Mouse (Mus musculus): ENCODE results near the gene Pcdh15. TPM values are rescaled to one million over a fixed set of nuclear protein-coding genes. Genes with fewer than 3 reads are reported as not detected.

Pcdh15 gene
- polyA plus RNA-seq, 1 experiment from 2014 or later: 0.68 TPM

DNA sequence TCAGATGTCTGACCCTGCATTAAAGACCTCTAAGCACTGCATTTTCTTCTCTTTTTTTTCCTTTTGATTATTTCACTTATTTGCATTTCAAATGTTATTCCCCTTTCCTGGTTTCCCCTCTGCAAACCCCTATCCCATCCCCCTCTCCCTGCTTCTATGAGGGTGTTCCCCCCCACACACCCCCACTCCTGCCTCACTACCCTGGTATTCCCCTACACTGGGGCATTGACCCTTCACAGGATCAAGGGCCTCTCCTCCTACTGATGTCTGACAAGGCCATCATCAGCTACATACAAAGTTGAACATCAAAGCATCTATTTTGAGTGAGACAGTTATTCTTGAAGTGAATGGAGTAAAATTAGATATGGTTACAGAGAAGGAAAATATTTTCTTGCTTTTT lies 48.4 kb downstream of the Pcdh15 start:
- Histone ChIP-seq H3K36me3 (ENCODE audit: control insufficient read depth, insufficient read depth, low read length) (no peaks in the 10 kb centered on the region), H3K27me3 (ENCODE audit: control insufficient read depth, insufficient read depth, low read length) (no peaks in the 10 kb centered on the region), H3K4me2 (replicated peaks; ENCODE audit: low read depth) (no peak overlapping the region), H3K4me3 (ENCODE audit: low read depth, low read length) (no peak overlapping the region), H3K9me3 (ENCODE audit: control insufficient read depth, low read length) (no peaks in the 10 kb centered on the region), H3K27ac (replicated peaks) (no peak overlapping the region), H3K4me1 (replicated peaks; ENCODE audit: control insufficient read depth, insufficient read depth) (no peaks in the 10 kb centered on the region), H3K9ac (ENCODE audit: low read length) (no peak overlapping the region)
- TF ChIP-seq CTCF (IDR thresholded peaks at IDR 0.05; ENCODE audit: low read depth) (no peak), EP300 (optimal IDR thresholded peaks at IDR 0.05) (no peak)
- ATAC-seq (ENCODE audit: low FRiP score, low TSS enrichment) (no peak), DNase-seq (ENCODE audit: low spot score) (no peak)

DNA sequence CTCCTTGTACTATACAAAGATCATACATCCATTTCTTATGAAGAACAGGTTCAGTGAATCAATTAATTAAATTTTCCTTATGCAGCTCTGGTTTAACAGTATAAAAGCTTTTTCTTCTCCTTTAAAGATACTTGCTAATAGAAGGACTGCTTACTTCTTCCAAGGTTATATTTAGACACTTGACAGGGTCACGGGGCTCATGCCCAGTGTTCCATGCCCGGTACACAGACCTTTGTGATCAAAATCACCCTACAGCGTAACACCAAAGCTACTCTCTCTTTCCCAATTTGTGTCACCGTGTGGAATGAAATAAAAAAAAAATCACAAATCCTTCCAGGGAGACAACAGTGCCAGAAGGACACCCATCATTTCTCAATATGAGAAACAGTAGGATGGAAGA lies 48.8 kb downstream of the Pcdh15 start:
- 74% methylated on average over 4 of the region's 4 CpGs for WGBS
- no peak overlapping the region for H3K4me2 ChIP-seq (replicated peaks; ENCODE audit: low read depth)

DNA sequence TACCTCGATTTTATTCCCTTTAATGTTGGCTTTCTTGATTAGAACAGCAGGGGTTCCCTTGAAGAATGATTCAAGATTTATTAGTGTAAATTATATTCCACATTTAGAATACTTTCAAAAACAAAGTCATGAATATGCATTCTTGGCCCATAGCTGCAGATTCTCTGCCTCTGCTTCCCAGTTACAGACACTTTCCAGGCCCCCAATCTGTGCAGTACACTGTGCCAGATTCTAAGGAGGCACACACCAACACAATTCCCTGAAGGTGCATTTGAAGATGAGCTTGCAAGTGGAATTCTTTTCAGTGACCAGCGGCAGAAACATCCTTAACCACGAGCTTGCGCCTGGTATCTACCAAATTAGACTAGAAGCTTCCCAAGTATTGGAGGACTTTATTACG lies 55.4 kb downstream of the Pcdh15 start:
- H3K4me3 ChIP-seq (ENCODE audit: low read depth, low read length): no peak overlapping the region
- H3K9ac ChIP-seq (ENCODE audit: low read length): no peak overlapping the region
- DNase-seq (ENCODE audit: low spot score) (no peak), ATAC-seq (ENCODE audit: low FRiP score, low TSS enrichment) (no peak)
- 78% methylated on average over 5 of the region's 5 CpGs for WGBS
- no peaks in the 10 kb centered on the region for H3K9me3 ChIP-seq (ENCODE audit: control insufficient read depth, low read length)
- H3K27me3 ChIP-seq (ENCODE audit: control insufficient read depth, insufficient read depth, low read length): no peaks in the 10 kb centered on the region
- no peak for TF ChIP-seq EP300 (optimal IDR thresholded peaks at IDR 0.05)
- no peak for TF ChIP-seq CTCF (IDR thresholded peaks at IDR 0.05; ENCODE audit: low read depth)
- no peaks in the 10 kb centered on the region for H3K4me1 ChIP-seq (replicated peaks; ENCODE audit: control insufficient read depth, insufficient read depth)
- H3K36me3 ChIP-seq (ENCODE audit: control insufficient read depth, insufficient read depth, low read length): no peaks in the 10 kb centered on the region
- no peak overlapping the region for H3K27ac ChIP-seq (replicated peaks)
- H3K4me2 ChIP-seq (replicated peaks; ENCODE audit: low read depth): no peak overlapping the region

More for the DNA sequence above, 48.8 kb downstream of the Pcdh15 start:
- H3K4me3 ChIP-seq (ENCODE audit: low read depth, low read length): no peak overlapping the region
- H3K4me1 ChIP-seq (replicated peaks; ENCODE audit: control insufficient read depth, insufficient read depth): no peaks in the 10 kb centered on the region
- no peaks in the 10 kb centered on the region for H3K9me3 ChIP-seq (ENCODE audit: control insufficient read depth, low read length)
- ATAC-seq (ENCODE audit: low FRiP score, low TSS enrichment) (no peak), DNase-seq (ENCODE audit: low spot score) (no peak)
- no peaks in the 10 kb centered on the region for H3K36me3 ChIP-seq (ENCODE audit: control insufficient read depth, insufficient read depth, low read length)
- TF ChIP-seq CTCF (IDR thresholded peaks at IDR 0.05; ENCODE audit: low read depth) (no peak), EP300 (optimal IDR thresholded peaks at IDR 0.05) (no peak)
- no peak overlapping the region for H3K27ac ChIP-seq (replicated peaks)
- no peak overlapping the region for H3K9ac ChIP-seq (ENCODE audit: low read length)
- H3K27me3 ChIP-seq (ENCODE audit: control insufficient read depth, insufficient read depth, low read length): no peaks in the 10 kb centered on the region

DNA sequence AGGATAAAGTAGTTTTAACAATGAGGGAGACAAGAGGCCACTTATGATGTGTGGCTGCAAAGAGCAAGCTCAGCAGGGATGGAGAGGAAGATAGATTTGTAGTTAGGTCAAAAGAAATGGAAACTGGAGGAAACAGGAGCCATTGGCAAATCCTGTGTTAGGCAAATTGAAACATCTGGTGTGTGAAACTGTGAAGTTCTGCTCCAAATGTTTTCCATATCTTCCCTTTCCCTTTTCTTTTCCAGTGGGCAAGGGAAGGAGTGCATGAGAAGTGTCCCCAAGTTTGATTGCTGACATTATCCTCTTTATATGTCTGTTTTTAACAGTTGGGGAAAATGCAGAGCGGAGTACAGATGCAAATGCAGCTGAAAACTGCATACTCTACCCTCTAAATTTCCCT lies 62.6 kb downstream of the Pcdh15 start:
- Histone ChIP-seq H3K36me3 (ENCODE audit: control insufficient read depth, insufficient read depth, low read length) (no peaks in the 10 kb centered on the region), H3K27ac (replicated peaks) (no peak overlapping the region), H3K9me3 (ENCODE audit: control insufficient read depth, low read length) (no peaks in the 10 kb centered on the region), H3K4me2 (replicated peaks; ENCODE audit: low read depth) (no peak overlapping the region), H3K4me3 (ENCODE audit: low read depth, low read length) (no peak overlapping the region), H3K27me3 (ENCODE audit: control insufficient read depth, insufficient read depth, low read length) (no peaks in the 10 kb centered on the region), H3K4me1 (replicated peaks; ENCODE audit: control insufficient read depth, insufficient read depth) (no peaks in the 10 kb centered on the region), H3K9ac (ENCODE audit: low read length) (no peak overlapping the region)
- ATAC-seq (ENCODE audit: low FRiP score, low TSS enrichment) (no peak), DNase-seq (ENCODE audit: low spot score) (no peak)
- no peak for TF ChIP-seq CTCF (IDR thresholded peaks at IDR 0.05; ENCODE audit: low read depth)
- no peak for TF ChIP-seq EP300 (optimal IDR thresholded peaks at IDR 0.05)
- 89% methylated on average over 1 of the region's 1 CpGs for WGBS

DNA sequence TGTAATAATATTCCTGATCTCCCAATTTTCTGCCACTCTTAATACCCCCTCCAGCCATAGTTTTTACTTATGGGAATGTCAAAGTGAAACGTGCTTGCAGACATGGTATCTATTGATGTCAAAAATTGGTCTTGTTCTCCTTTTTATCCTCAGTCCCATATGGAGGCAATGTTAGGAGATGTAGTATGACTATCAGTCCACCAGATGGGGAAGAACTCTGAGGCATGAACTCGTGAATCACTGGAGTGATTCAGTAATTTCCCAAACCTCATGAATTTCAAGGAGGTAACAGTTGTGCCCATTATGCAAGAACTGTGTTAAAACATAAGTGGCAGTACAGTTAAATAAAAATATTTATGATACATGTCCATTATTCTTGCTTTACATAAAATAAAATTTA lies 116.9 kb downstream of the Pcdh15 start:
- no peaks in the 10 kb centered on the region for H3K36me3 ChIP-seq (ENCODE audit: control insufficient read depth, insufficient read depth, low read length)
- H3K27me3 ChIP-seq (ENCODE audit: control insufficient read depth, insufficient read depth, low read length): no peaks in the 10 kb centered on the region
- no peaks in the 10 kb centered on the region for H3K9me3 ChIP-seq (ENCODE audit: control insufficient read depth, low read length)
- H3K4me1 ChIP-seq (replicated peaks; ENCODE audit: control insufficient read depth, insufficient read depth): no peaks in the 10 kb centered on the region
- H3K9ac ChIP-seq (ENCODE audit: low read length): no peak overlapping the region
- WGBS: 61% methylated on average over 2 of the region's 2 CpGs
- no peak for ATAC-seq (ENCODE audit: low FRiP score, low TSS enrichment)
- TF ChIP-seq EP300 (optimal IDR thresholded peaks at IDR 0.05) (no peak), CTCF (IDR thresholded peaks at IDR 0.05; ENCODE audit: low read depth) (0 out of 2 replicates have a peak, but pooled peaks have one; percentile 19)
- no peak overlapping the region for H3K27ac ChIP-seq (replicated peaks)
- H3K4me2 ChIP-seq (replicated peaks; ENCODE audit: low read depth): no peak overlapping the region
- no peak for DNase-seq (ENCODE audit: low spot score)
- H3K4me3 ChIP-seq (ENCODE audit: low read depth, low read length): no peak overlapping the region

DNA sequence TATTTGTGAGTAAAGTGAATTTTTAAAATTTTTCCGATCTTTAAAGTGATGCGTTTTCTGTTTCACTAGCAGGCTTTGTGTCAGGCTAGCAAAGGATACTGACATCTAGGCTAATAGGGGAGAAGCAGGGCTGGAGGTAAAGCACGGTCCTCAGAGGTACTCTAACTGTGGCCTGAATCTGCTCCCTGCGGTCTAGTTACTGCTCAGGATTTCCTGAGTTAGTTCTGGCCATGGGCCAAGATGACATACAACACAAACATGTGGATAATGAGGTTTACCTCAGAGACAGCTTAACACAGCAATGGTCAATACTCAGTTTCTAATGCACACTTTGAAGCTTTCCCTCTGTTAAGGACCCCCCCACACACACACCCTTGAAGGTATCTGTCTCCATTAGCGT lies 143.2 kb downstream of the Pcdh15 start:
- TF ChIP-seq EP300 (optimal IDR thresholded peaks at IDR 0.05) (no peak), CTCF (IDR thresholded peaks at IDR 0.05; ENCODE audit: low read depth) (no peak)
- 69% methylated on average over 5 of the region's 5 CpGs for WGBS
- Histone ChIP-seq H3K27me3 (ENCODE audit: control insufficient read depth, insufficient read depth, low read length) (no peaks in the 10 kb centered on the region), H3K36me3 (ENCODE audit: control insufficient read depth, insufficient read depth, low read length) (no peaks in the 10 kb centered on the region), H3K9ac (ENCODE audit: low read length) (no peak overlapping the region), H3K27ac (replicated peaks) (no peak overlapping the region), H3K4me1 (replicated peaks; ENCODE audit: control insufficient read depth, insufficient read depth) (no peaks in the 10 kb centered on the region), H3K4me2 (replicated peaks; ENCODE audit: low read depth) (no peak overlapping the region), H3K9me3 (ENCODE audit: control insufficient read depth, low read length) (no peaks in the 10 kb centered on the region), H3K4me3 (ENCODE audit: low read depth, low read length) (no peak overlapping the region)
- DNase-seq (ENCODE audit: low spot score) (no peak), ATAC-seq (ENCODE audit: low FRiP score, low TSS enrichment) (no peak)
